Comparison of ENCODE assay signal across 26 mouse cellular contexts in the genomic region with DNA sequence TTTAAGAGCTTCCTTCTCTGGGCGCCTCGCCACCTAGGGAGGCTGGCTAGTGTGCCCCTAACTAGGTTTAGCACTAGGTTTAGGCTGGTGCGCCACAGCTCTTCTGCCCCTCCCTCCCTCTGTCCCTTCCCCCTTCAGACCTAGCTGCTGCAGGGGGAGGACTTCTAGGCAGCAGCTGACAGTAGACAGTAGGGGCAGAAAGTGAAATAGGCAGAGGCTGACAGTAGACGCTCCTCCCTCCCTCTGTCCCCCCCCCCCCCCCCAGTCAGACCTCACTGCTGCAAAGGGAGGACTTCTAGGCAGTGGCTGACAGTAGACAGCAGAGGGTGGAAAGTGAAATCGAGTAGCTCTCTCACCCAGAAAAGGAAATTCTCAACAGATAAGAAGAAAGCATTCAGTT. TPM values are rescaled to one million over a fixed set of nuclear protein-coding genes. Genes with fewer than 3 reads are reported as not detected.
DNase-seq lines count a peak whose midpoint lies in the region; ATAC-seq and TF ChIP-seq lines count a peak whose summit lies in the region.
"Had no signal": no experiment of that assay in that cellular context is flagged by ENCODE, and none has a peak within 500 bp of the region (broad histone marks: within the 10 kb centered on the region; RNA-seq: fewer than 3 reads in every experiment).

No protein-coding gene starts in this region.

- no peak for ATAC-seq in liver, embryonic 12.5 days
- ATAC-seq in inflammation-experienced regulatory T-cells, adult 6 months, result no peak

- 5% methylated on average over 5 of the region's 5 CpGs for WGBS in liver, embryonic 12.5 days (ENCODE audit: insufficient replicate concordance)

- no peaks in the 10 kb centered on the region for H3K36me3 ChIP-seq in liver, embryonic 12.5 days
- H3K36me3 ChIP-seq: embryonic facial prominence, embryonic 10.5 days; heart, embryonic 15.5 days; neural tube, embryonic 13.5 days had no signal

- H3K4me3 ChIP-seq in liver, embryonic 12.5 days, result no peak overlapping the region
- H3K4me3 ChIP-seq in left cerebral cortex, adult 2 months, result no peak overlapping the region
- H3K4me3 ChIP-seq: embryonic facial prominence, embryonic 10.5 days; erythroblast, embryonic 14.5 days; gastrocnemius, adult 2 months; heart, embryonic 15.5 days; neural tube, embryonic 13.5 days had no signal

- DNase-seq in liver, result no peak
- peak; percentile 55 for DNase-seq in T-cell, adult 2 months (ENCODE audit: low spot score)
- DNase-seq in natural killer cell, adult 2 months (ENCODE audit: low spot score in 2 of 2), result peak; percentile 22 to 28
- DNase-seq in thymus, postnatal 4 days, result peak; percentile 50
- no peak for DNase-seq in left cerebral cortex, adult 2 months (ENCODE audit: extremely low spot score in 1 of 2, low spot score in 2 of 2)
- DNase-seq: adrenal gland, adult 2 months; cerebellum, adult 11-12 months; cerebellum, postnatal 25 days; gastrocnemius, adult 2 months; left cerebral cortex, postnatal 4 days; lung, embryonic 14.5 days had no signal

- H3K9ac ChIP-seq in liver, embryonic 12.5 days, result peak overlapping the region; percentile 6; the same call in 1 of the 2 replicates
- H3K9ac ChIP-seq: heart, embryonic 15.5 days; lung, embryonic 14.5 days; neural tube, embryonic 13.5 days had no signal

- no peak overlapping the region for H3K4me2 ChIP-seq in liver, embryonic 12.5 days
- H3K4me2 ChIP-seq: heart, embryonic 15.5 days; liver, embryonic 11.5 days; lung, embryonic 14.5 days; neural tube, embryonic 13.5 days had no signal

- TF ChIP-seq CTCF in left cerebral cortex, adult 2 months (IDR thresholded peaks at IDR 0.05), result no peak

- intact Hi-C loops in left cerebral cortex, adult 2 months (cut with DNase I), result no loop called here

- no peaks in the 10 kb centered on the region for H3K9me3 ChIP-seq in liver, embryonic 12.5 days (replicated peaks)
- H3K9me3 ChIP-seq: embryonic facial prominence, embryonic 10.5 days; heart, embryonic 15.5 days; neural tube, embryonic 13.5 days had no signal

- H3K27me3 ChIP-seq in liver, embryonic 12.5 days (replicated peaks), result peaks cover 18% of the 10 kb centered on the region

- no peak overlapping the region for H3K27ac ChIP-seq in liver, embryonic 12.5 days
- no peak overlapping the region for H3K27ac ChIP-seq in left cerebral cortex, adult 2 months
- H3K27ac ChIP-seq: embryonic facial prominence, embryonic 10.5 days; gastrocnemius, adult 2 months; heart, embryonic 15.5 days; neural tube, embryonic 13.5 days had no signal

- no peaks in the 10 kb centered on the region for H3K4me1 ChIP-seq in liver, embryonic 12.5 days
- H3K4me1 ChIP-seq: neural tube, embryonic 13.5 days had no signal

RNA-seq across cellular contexts. Expression of a gene that starts 28.8 kb away (rescaled TPM):
- polyA plus RNA-seq in liver, embryonic 12.5 days (2016; fragmentation: Nextera tagmentation; extraction: Ambion mirVana), result 80.6 and 89.7 TPM in 2 replicates
- polyA plus RNA-seq in inflammation-experienced regulatory T-cells, adult 6 months (2017; shearing (Covaris generic)), result 100 to 1,000 TPM; 147 to 196 (median 194) TPM
- 10 to 100 TPM; 44.5 to 45.1 TPM for total RNA-seq in left cerebral cortex, adult 2 months (2021)

RNA-seq across cellular contexts. Expression of a gene that starts 39.0 kb away (rescaled TPM):
- not detected in 2 replicates for polyA plus RNA-seq in liver, embryonic 12.5 days (2016; fragmentation: Nextera tagmentation; extraction: Ambion mirVana)
- polyA plus RNA-seq in inflammation-experienced regulatory T-cells, adult 6 months (2017; shearing (Covaris generic)), result 1 to 10 TPM in 1 of 3 experiments, under 1 TPM in 1, not detected in 1; 0.67 to 6.8 TPM
- not detected for total RNA-seq in left cerebral cortex, adult 2 months (2021)
- total RNA-seq: adrenal gland, adult 2 months; gastrocnemius, adult 2 months; layer of hippocampus, postnatal 25 days; left cerebral cortex, postnatal 4 days; midbrain, postnatal 0 days had no signal
- polyA plus RNA-seq: adrenal gland, adult 2 months; brain, embryonic 14.5 days; embryonic facial prominence, embryonic 10.5 days; erythroblast, embryonic 14.5 days; heart, embryonic 15.5 days; kidney, embryonic 14.5 days; liver, embryonic 11.5 days; midbrain, postnatal 0 days; neural tube, embryonic 13.5 days; testis, adult 2 months had no signal

RNA-seq across cellular contexts. Expression of a gene that starts 43.0 kb away (rescaled TPM):
- 10.1 and 11.0 TPM in 2 replicates for polyA plus RNA-seq in liver, embryonic 12.5 days (2016; fragmentation: Nextera tagmentation; extraction: Ambion mirVana)
- 10 to 100 TPM; 10.1 to 20.8 (median 16.2) TPM for polyA plus RNA-seq in inflammation-experienced regulatory T-cells, adult 6 months (2017; shearing (Covaris generic))
- total RNA-seq in left cerebral cortex, adult 2 months (2021), result 10 to 100 TPM; 25.1 to 27.2 TPM

RNA-seq across cellular contexts. Expression of a gene that starts 57.2 kb away (rescaled TPM):
- not detected in 2 replicates for polyA plus RNA-seq in liver, embryonic 12.5 days (2016; fragmentation: Nextera tagmentation; extraction: Ambion mirVana)
- polyA plus RNA-seq in inflammation-experienced regulatory T-cells, adult 6 months (2017; shearing (Covaris generic)), result not detected
- not detected for total RNA-seq in left cerebral cortex, adult 2 months (2021)
- total RNA-seq: adrenal gland, adult 2 months; ES-E14; gastrocnemius, adult 2 months; hematopoietic stem cell, adult 5-6 weeks; layer of hippocampus, postnatal 25 days; left cerebral cortex, postnatal 4 days; midbrain, postnatal 0 days had no signal
- polyA plus RNA-seq: adrenal gland, adult 2 months; brain, embryonic 14.5 days; erythroblast, embryonic 14.5 days; heart, embryonic 15.5 days; large intestine, adult 2 months; lung, embryonic 14.5 days; midbrain, postnatal 0 days; neural tube, embryonic 13.5 days had no signal

Comparison
In these comparisons a context has a peak if more than half of its experiments do, and no peak if none do; other contexts are left out.
1. DNase-seq: peak in T-cell, adult 2 months (single experiment), natural killer cell, adult 2 months (2 of 2) and thymus, postnatal 4 days (single experiment); none in liver (single experiment) and left cerebral cortex, adult 2 months (0 of 2).